Mouse (Mus musculus) CD4-positive, CD25-positive, alpha-beta regulatory T cell, adult 9 weeks (primary cell): Measurements from ENCODE around the gene Taf1b. TPM values are rescaled to one million over a fixed set of nuclear protein-coding genes. Genes with fewer than 3 reads are reported as not detected.

Experiments used
- polyA plus RNA-seq: library from polyadenylated mRNA; unstranded; fragments of 100-300 nt; shearing (Covaris generic); gene quantifications from one replicate; pipeline ENCODE4 v1.2.1, GENCODE M21; 2017

Taf1b gene
- polyA plus RNA-seq, result 79.7 TPM

DNA sequence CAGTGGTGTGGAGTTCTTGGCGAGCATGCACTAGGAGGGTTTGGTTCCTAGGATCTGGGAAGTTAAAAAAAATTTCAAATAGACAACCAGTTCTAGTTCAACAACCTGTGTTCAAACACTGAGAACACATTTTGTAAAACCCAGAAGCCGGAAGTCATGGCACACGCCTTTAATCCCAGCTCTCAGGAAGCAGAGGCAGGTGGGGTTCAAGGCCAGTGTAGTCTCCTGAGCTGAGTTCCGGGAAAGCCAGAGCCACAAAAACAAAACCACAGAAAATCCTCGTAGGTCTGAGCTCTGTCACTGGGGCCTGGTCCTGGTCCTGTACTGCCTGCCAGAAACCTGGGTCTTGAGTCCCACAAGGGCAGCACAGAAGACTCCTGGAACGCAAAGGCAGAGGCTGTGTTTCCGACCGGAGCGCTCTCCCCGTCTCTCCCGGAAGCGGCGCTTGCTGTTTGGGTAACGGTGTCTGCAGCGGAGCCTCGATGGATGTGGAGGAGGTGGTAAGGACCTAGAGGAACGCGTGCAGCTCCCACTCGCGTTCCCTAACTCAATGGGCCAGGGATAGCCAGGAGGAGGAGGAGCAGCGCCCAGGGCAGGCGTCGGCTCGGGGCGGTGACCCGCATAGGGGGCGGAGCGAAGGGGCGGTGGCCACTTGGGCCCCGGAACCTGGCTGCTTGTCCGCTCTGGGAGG, at the start of gene Taf1b:
Taf1b (plus strand) TSS at position 210 of the 691 bp plus-strand sequence.

DNA sequence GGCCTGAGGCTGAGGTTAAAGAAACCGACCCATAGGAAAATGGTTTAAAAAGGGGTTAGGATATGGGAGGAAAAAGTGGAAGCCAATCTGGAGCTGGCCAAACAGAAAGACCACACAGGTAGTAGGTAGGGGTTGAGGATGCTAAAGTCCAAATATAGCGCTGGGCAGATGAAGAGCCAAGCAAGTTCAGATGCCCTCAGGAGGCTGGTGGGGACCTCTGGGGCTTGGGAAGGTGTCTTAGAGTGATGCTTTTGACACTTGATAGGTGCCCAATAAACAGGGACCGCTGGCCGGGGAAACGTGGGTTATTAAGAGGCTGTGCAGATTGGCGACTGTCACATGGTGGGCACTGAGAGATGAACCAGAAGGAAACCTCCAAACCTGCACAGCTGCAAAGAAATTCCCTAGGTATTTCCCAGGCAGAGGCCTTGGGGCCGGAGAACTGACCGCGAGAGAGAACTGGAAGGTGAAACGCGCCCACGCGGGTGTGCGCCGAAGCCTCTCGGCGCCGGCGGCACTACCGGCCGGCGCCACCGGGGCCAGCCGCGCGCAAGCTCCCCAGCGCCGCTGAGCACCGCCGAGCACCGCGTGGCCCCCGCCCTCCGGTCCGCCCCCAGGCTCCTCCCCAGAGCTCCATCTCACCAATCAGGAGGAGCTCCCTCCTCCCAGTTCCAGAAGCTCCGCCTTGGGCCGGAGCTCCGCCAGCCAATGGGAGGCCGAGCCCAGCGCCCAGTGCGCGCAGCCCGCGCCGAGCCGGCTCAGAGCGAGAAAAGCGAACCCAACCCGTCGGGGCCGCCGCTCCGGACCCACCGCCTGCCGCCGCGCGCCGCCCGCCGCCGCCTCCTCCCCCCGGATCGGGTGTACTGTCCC, 73.6 kb downstream of the Taf1b start, which contains the start of gene Grhl1:
Grhl1 (plus strand) TSS at position 761 of the 870 bp plus-strand sequence.

Other genes starting within 250 kb of the Taf1b start
- gene Grhl1, start 73.9 kb downstream of the Taf1b start, polyA plus RNA-seq, result 3.2 TPM
- 1.6 TPM for gene Klf11, start 152.9 kb downstream of the Taf1b start, polyA plus RNA-seq
- gene Cys1, start 183.5 kb downstream of the Taf1b start, polyA plus RNA-seq, result not detected
- gene Rrm2, start 209.9 kb downstream of the Taf1b start, polyA plus RNA-seq, result 27.0 TPM